Mouse (Mus musculus) limb, embryonic 14.5 days (tissue): ENCODE measurements around the gene Cideb. TPM values are rescaled to one million over a fixed set of nuclear protein-coding genes. Genes with fewer than 3 reads are reported as not detected.

Source experiments
- ATAC-seq: fragments of 200-750 bp; cut with Nextera tagmentation; 2 replicates; pipeline ENCODE4 v1.8.0; 2017; ENCODE audit warnings: low read depth, moderate number of reproducible peaks, moderate TSS enrichment; ENCODE audit not compliant: low FRiP score
- DNase-seq: peaks from one replicate; pipeline ENCODE4 v3.0.0-alpha.2; 2015; ENCODE audit warnings: low spot score
- H3K27ac ChIP-seq: fragments of 300-500 bp; sonication (generic); replicated peaks from 2 replicates; pipeline ENCODE4 v1.5.1; 2014; ENCODE audit warnings: low read depth, mild to moderate bottlenecking, low read length, moderate library complexity, mixed read lengths
- H3K27me3 ChIP-seq: fragments of 300-500 bp; sonication (generic); 2 replicates; pipeline ENCODE4 v1.6.1; 2014; ENCODE audit warnings: low read length, mixed read lengths; ENCODE audit not compliant: control insufficient read depth, insufficient read depth
- H3K36me3 ChIP-seq: fragments of 300-500 bp; sonication (generic); 2 replicates; pipeline ENCODE4 v1.6.1; 2014; ENCODE audit warnings: mild to moderate bottlenecking, low read length, moderate library complexity, mixed read lengths; ENCODE audit not compliant: control insufficient read depth, insufficient read depth
- H3K4me1 ChIP-seq: fragments of 300-500 bp; sonication (generic); 2 replicates; pipeline ENCODE4 v1.6.1; 2014; ENCODE audit warnings: antibody characterized with exemption, low read length, mixed read lengths; ENCODE audit not compliant: control insufficient read depth, insufficient read depth
- H3K4me2 ChIP-seq: fragments of 300-500 bp; sonication (generic); replicated peaks from 2 replicates; pipeline ENCODE4 v1.6.1; 2014; ENCODE audit warnings: low read depth, mild to moderate bottlenecking, low read length, moderate library complexity; ENCODE audit not compliant: severe bottlenecking
- H3K4me3 ChIP-seq: fragments of 300-500 bp; sonication (generic); replicated peaks from 2 replicates; pipeline ENCODE4 v1.5.1; 2014; ENCODE audit warnings: low read length
- H3K9ac ChIP-seq: fragments of 300-500 bp; sonication (generic); 2 replicates; pipeline ENCODE4 v1.6.1; 2014; ENCODE audit warnings: mild to moderate bottlenecking, low read depth, low read length, moderate library complexity; ENCODE audit not compliant: severe bottlenecking
- H3K9me3 ChIP-seq: fragments of 300-500 bp; sonication (generic); 2 replicates; pipeline ENCODE4 v1.6.1; 2016; ENCODE audit warnings: low read length; ENCODE audit not compliant: control insufficient read depth
- POLR2A ChIP-seq: fragments of 200-500 bp; IDR thresholded peaks from 2 replicates; pipeline ENCODE4 v1.8.0; 2012; ENCODE audit warnings: inconsistent platforms, mild to moderate bottlenecking, moderate library complexity, borderline replicate concordance; ENCODE audit not compliant: insufficient read depth, insufficient read length; ENCODE audit errors: extremely low read depth
- WGBS: fragments of 180-500 bp; shearing (Covaris S2); extraction: QIAGEN DNeasy Blood & Tissue Kit; methylation state at CpG from one replicate; pipeline ENCODE4 v1.1.7; 2014; 5-methylcytosine and 5-hydroxymethylcytosine counted together
- polyA plus RNA-seq, 2 experiments: library from polyadenylated mRNA; depleted of rRNA in 1 of 2; stranded (reverse) in 1 of 2; unstranded in 1 of 2; fragments of >200 nt; fragmentation: Nextera tagmentation in 1 of 2; extraction: Ambion mirVana in 1 of 2; gene quantifications; 2 replicates each; pipeline versions ENCODE4 v1.2.1 to v1.2.3; 2012 to 2014

The Cideb gene
- polyA plus RNA-seq, 2 experiments, result 0.41 to 2.1 TPM

DNA sequence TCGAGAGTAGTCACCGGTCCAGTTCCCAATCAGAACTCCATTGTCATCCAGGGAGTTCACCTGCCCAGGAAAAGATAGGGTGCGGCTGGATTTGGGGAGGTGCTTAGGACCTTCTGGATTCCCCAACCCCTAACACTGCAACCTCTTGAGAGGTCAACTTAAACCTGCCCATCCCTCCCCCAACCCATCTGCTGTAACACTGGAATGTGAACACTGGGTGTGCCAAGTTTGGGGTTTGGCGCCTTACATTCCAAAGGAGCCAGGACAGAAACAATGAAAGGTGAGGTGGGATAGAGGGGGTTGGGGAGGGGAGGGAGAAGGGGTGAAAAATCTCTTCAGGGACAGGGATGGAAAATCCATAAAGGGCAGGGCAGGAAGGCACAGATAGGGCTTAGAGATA, 48.7 kb downstream of the Cideb start:
- H3K27me3 ChIP-seq, result peaks cover 6% of the 10 kb centered on the region
- 76% methylated on average over 4 of the region's 4 CpGs for WGBS
- no peak overlapping the region for H3K9ac ChIP-seq
- DNase-seq (no peak), ATAC-seq (no peak)
- H3K4me3 ChIP-seq, result no peak overlapping the region
- no peaks in the 10 kb centered on the region for H3K9me3 ChIP-seq
- H3K4me2 ChIP-seq, result no peak overlapping the region
- H3K4me1 ChIP-seq, result peaks cover 6% of the 10 kb centered on the region; the same call in 1 of the 2 replicates
- no peak for TF ChIP-seq POLR2A
- no peak overlapping the region for H3K27ac ChIP-seq
- H3K36me3 ChIP-seq, result no peaks in the 10 kb centered on the region

DNA sequence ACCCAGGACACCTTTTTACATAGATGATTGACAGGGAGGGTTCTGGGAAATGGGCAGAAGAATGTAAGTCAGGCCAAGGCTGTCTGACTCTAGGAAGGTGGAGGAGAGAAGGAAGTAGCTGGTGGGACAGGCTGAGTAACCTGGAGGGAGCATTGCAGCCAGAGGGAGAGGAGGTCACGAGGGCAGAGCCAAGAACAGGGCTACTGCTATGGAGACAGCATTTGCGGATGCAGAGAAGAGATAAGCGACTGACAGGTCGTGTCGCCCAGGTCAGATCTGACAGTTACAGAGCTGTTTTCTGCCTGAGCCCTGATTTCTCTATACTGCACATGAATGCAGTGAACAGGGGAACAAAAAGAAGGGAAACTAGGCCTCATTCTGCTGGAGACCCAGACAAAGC, 50.9 kb downstream of the Cideb start:
- H3K4me1 ChIP-seq, result no peaks in the 10 kb centered on the region
- H3K4me2 ChIP-seq, result no peak overlapping the region
- H3K4me3 ChIP-seq, result no peak overlapping the region
- H3K36me3 ChIP-seq, result no peaks in the 10 kb centered on the region
- no peak overlapping the region for H3K27ac ChIP-seq
- ATAC-seq, result no peak
- 81% methylated on average over 5 of the region's 5 CpGs for WGBS
- H3K27me3 ChIP-seq, result no peaks in the 10 kb centered on the region; the same call in 1 of the 2 replicates
- no peak for DNase-seq
- no peak for TF ChIP-seq POLR2A
- no peak overlapping the region for H3K9ac ChIP-seq
- no peaks in the 10 kb centered on the region for H3K9me3 ChIP-seq

DNA sequence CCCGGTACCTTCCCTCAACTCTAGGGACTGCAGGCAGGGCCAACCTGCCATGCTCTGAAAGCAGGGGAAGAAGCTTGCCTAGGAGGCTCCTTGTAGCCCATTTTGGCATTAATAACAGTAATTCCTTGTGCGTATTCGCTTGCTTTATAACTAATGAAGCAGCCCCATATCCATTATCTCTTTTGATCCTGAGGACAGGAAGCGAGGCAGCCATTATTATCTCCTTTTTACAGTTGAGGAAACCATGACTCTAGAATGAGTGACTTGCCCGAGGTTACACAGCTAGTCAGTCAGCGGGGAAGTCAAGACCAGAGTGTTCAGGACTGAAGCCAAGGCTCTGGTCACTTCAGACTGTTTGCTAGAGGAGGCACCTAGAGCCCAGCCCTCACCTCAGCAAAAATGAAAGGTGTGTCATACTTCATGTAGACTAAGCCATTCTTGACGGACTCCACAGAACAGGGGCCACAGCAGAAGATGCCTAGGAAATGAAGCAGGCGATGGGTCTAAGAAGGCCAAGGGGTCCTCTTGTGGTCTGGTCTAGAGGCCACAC, 52.1 kb downstream of the Cideb start:
- ATAC-seq (no peak), DNase-seq (no peak)
- WGBS, result 91% methylated on average over 8 of the region's 8 CpGs
- no peaks in the 10 kb centered on the region for H3K27me3 ChIP-seq
- H3K4me1 ChIP-seq, result no peaks in the 10 kb centered on the region
- no peak overlapping the region for H3K9ac ChIP-seq
- H3K27ac ChIP-seq, result no peak overlapping the region
- no peak overlapping the region for H3K4me2 ChIP-seq
- H3K36me3 ChIP-seq, result no peaks in the 10 kb centered on the region
- H3K4me3 ChIP-seq, result no peak overlapping the region
- H3K9me3 ChIP-seq, result no peaks in the 10 kb centered on the region
- TF ChIP-seq POLR2A, result no peak

Other genes with a start within 250 kb of the Cideb start
Only the 30 nearest of the 35 such genes appear.
- 30.9 and 43.0 TPM in 2 replicates for gene Fitm1, start 182.8 kb downstream of the Cideb start, polyA plus RNA-seq (2012; rRNA removed)
- gene Fitm1, start 182.8 kb downstream of the Cideb start, polyA plus RNA-seq (2014; fragmentation: Nextera tagmentation; extraction: Ambion mirVana), result 19.1 and 26.9 TPM in 2 replicates
- 66.8 and 77.6 TPM in 2 replicates for gene Psme1, start 180.3 kb downstream of the Cideb start, polyA plus RNA-seq (2012; rRNA removed)
- gene Psme1, start 180.3 kb downstream of the Cideb start, polyA plus RNA-seq (2014; fragmentation: Nextera tagmentation; extraction: Ambion mirVana), result 147 and 154 TPM in 2 replicates
- 6.6 and 6.9 TPM in 2 replicates for gene Emc9, start 173.2 kb downstream of the Cideb start, polyA plus RNA-seq (2012; rRNA removed)
- gene Emc9, start 173.2 kb downstream of the Cideb start, polyA plus RNA-seq (2014; fragmentation: Nextera tagmentation; extraction: Ambion mirVana), result 6.5 and 7.0 TPM in 2 replicates
- 75.8 and 78.5 TPM in 2 replicates for gene Psme2, start 167.3 kb downstream of the Cideb start, polyA plus RNA-seq (2012; rRNA removed)
- gene Psme2, start 167.3 kb downstream of the Cideb start, polyA plus RNA-seq (2014; fragmentation: Nextera tagmentation; extraction: Ambion mirVana), result 239 and 245 TPM in 2 replicates
- gene Rnf31, start 166.8 kb downstream of the Cideb start, polyA plus RNA-seq (2012; rRNA removed), result 23.0 and 34.1 TPM in 2 replicates
- 13.1 and 18.1 TPM in 2 replicates for gene Rnf31, start 166.8 kb downstream of the Cideb start, polyA plus RNA-seq (2014; fragmentation: Nextera tagmentation; extraction: Ambion mirVana)
- 21.0 and 26.4 TPM in 2 replicates for gene Irf9, start 154.9 kb downstream of the Cideb start, polyA plus RNA-seq (2012; rRNA removed)
- 9.8 and 11.3 TPM in 2 replicates for gene Irf9, start 154.9 kb downstream of the Cideb start, polyA plus RNA-seq (2014; fragmentation: Nextera tagmentation; extraction: Ambion mirVana)
- 8.9 and 9.6 TPM in 2 replicates for gene Rec8, start 140.4 kb downstream of the Cideb start, polyA plus RNA-seq (2012; rRNA removed)
- 2.4 and 2.8 TPM in 2 replicates for gene Rec8, start 140.4 kb downstream of the Cideb start, polyA plus RNA-seq (2014; fragmentation: Nextera tagmentation; extraction: Ambion mirVana)
- 185 and 239 TPM in 2 replicates for gene Ipo4, start 122.5 kb downstream of the Cideb start, polyA plus RNA-seq (2012; rRNA removed)
- 131 and 133 TPM in 2 replicates for gene Ipo4, start 122.5 kb downstream of the Cideb start, polyA plus RNA-seq (2014; fragmentation: Nextera tagmentation; extraction: Ambion mirVana)
- 6.8 and 12.2 TPM in 2 replicates for gene Gm49378, start 120.6 kb downstream of the Cideb start, polyA plus RNA-seq (2012; rRNA removed)
- 1.5 and 3.7 TPM in 2 replicates for gene Gm49378, start 120.6 kb downstream of the Cideb start, polyA plus RNA-seq (2014; fragmentation: Nextera tagmentation; extraction: Ambion mirVana)
- 92.3 and 128 TPM in 2 replicates for gene Tm9sf1, start 114.7 kb downstream of the Cideb start, polyA plus RNA-seq (2012; rRNA removed)
- gene Tm9sf1, start 114.7 kb downstream of the Cideb start, polyA plus RNA-seq (2014; fragmentation: Nextera tagmentation; extraction: Ambion mirVana), result 111 and 116 TPM in 2 replicates
- 2.9 and 3.3 TPM in 2 replicates for gene Tssk4, start 108.3 kb downstream of the Cideb start, polyA plus RNA-seq (2012; rRNA removed)
- 1.2 and 1.4 TPM in 2 replicates for gene Tssk4, start 108.3 kb downstream of the Cideb start, polyA plus RNA-seq (2014; fragmentation: Nextera tagmentation; extraction: Ambion mirVana)
- 47.4 and 49.7 TPM in 2 replicates for gene Mdp1, start 98.0 kb downstream of the Cideb start, polyA plus RNA-seq (2012; rRNA removed)
- 53.7 and 59.1 TPM in 2 replicates for gene Mdp1, start 98.0 kb downstream of the Cideb start, polyA plus RNA-seq (2014; fragmentation: Nextera tagmentation; extraction: Ambion mirVana)
- 51.1 and 53.6 TPM in 2 replicates for gene Gmpr2, start 86.5 kb downstream of the Cideb start, polyA plus RNA-seq (2012; rRNA removed)
- gene Gmpr2, start 86.5 kb downstream of the Cideb start, polyA plus RNA-seq (2014; fragmentation: Nextera tagmentation; extraction: Ambion mirVana), result 53.1 and 68.5 TPM in 2 replicates
- gene Nedd8, start 86.3 kb downstream of the Cideb start, polyA plus RNA-seq (2012; rRNA removed), result 347 and 416 TPM in 2 replicates
- 567 and 583 TPM in 2 replicates for gene Nedd8, start 86.3 kb downstream of the Cideb start, polyA plus RNA-seq (2014; fragmentation: Nextera tagmentation; extraction: Ambion mirVana)
- 35.9 and 38.4 TPM in 2 replicates for gene Tinf2, start 76.6 kb downstream of the Cideb start, polyA plus RNA-seq (2012; rRNA removed)
- gene Tinf2, start 76.6 kb downstream of the Cideb start, polyA plus RNA-seq (2014; fragmentation: Nextera tagmentation; extraction: Ambion mirVana), result 34.2 and 40.1 TPM in 2 replicates
- 15.0 and 17.7 TPM in 2 replicates for gene Tgm1, start 44.5 kb downstream of the Cideb start, polyA plus RNA-seq (2012; rRNA removed)
- gene Tgm1, start 44.5 kb downstream of the Cideb start, polyA plus RNA-seq (2014; fragmentation: Nextera tagmentation; extraction: Ambion mirVana), result 17.0 and 21.2 TPM in 2 replicates
- 41.7 and 53.5 TPM in 2 replicates for gene Rabggta, start 36.2 kb downstream of the Cideb start, polyA plus RNA-seq (2012; rRNA removed)
- 20.4 and 23.0 TPM in 2 replicates for gene Rabggta, start 36.2 kb downstream of the Cideb start, polyA plus RNA-seq (2014; fragmentation: Nextera tagmentation; extraction: Ambion mirVana)
- 88.3 and 109 TPM in 2 replicates for gene Dhrs1, start 12.8 kb downstream of the Cideb start, polyA plus RNA-seq (2012; rRNA removed)
- gene Dhrs1, start 12.8 kb downstream of the Cideb start, polyA plus RNA-seq (2014; fragmentation: Nextera tagmentation; extraction: Ambion mirVana), result 82.0 and 89.7 TPM in 2 replicates
- 23.5 and 30.5 TPM in 2 replicates for gene Nop9, start 12.8 kb downstream of the Cideb start, polyA plus RNA-seq (2012; rRNA removed)
- 37.6 and 38.1 TPM in 2 replicates for gene Nop9, start 12.8 kb downstream of the Cideb start, polyA plus RNA-seq (2014; fragmentation: Nextera tagmentation; extraction: Ambion mirVana)
- 0.44 and 0.65 TPM in 2 replicates for gene Ltb4r2, start 3.0 kb upstream of the Cideb start, polyA plus RNA-seq (2012; rRNA removed)
- gene Ltb4r2, start 3.0 kb upstream of the Cideb start, polyA plus RNA-seq (2014; fragmentation: Nextera tagmentation; extraction: Ambion mirVana), result 0.61 and 0.74 TPM in 2 replicates
- 1.1 and 1.2 TPM in 2 replicates for gene Ltb4r1, start 7.5 kb upstream of the Cideb start, polyA plus RNA-seq (2012; rRNA removed)
- gene Ltb4r1, start 7.5 kb upstream of the Cideb start, polyA plus RNA-seq (2014; fragmentation: Nextera tagmentation; extraction: Ambion mirVana), result 0.33 and 0.78 TPM in 2 replicates
- gene Adcy4, start 25.6 kb upstream of the Cideb start, polyA plus RNA-seq (2012; rRNA removed), result 32.4 and 35.0 TPM in 2 replicates
- 16.8 and 17.8 TPM in 2 replicates for gene Adcy4, start 25.6 kb upstream of the Cideb start, polyA plus RNA-seq (2014; fragmentation: Nextera tagmentation; extraction: Ambion mirVana)
- 35.9 and 41.4 TPM in 2 replicates for gene Ripk3, start 30.4 kb upstream of the Cideb start, polyA plus RNA-seq (2012; rRNA removed)
- 30.5 and 37.6 TPM in 2 replicates for gene Ripk3, start 30.4 kb upstream of the Cideb start, polyA plus RNA-seq (2014; fragmentation: Nextera tagmentation; extraction: Ambion mirVana)
- gene Nfatc4, start 64.7 kb upstream of the Cideb start, polyA plus RNA-seq (2012; rRNA removed), result 171 and 233 TPM in 2 replicates
- 83.5 and 114 TPM in 2 replicates for gene Nfatc4, start 64.7 kb upstream of the Cideb start, polyA plus RNA-seq (2014; fragmentation: Nextera tagmentation; extraction: Ambion mirVana)
- 41.0 and 49.5 TPM in 2 replicates for gene Nynrin, start 95.6 kb upstream of the Cideb start, polyA plus RNA-seq (2012; rRNA removed)
- gene Nynrin, start 95.6 kb upstream of the Cideb start, polyA plus RNA-seq (2014; fragmentation: Nextera tagmentation; extraction: Ambion mirVana), result 20.6 and 23.6 TPM in 2 replicates
- 1.0 and 1.3 TPM in 2 replicates for gene Cbln3, start 125.9 kb upstream of the Cideb start, polyA plus RNA-seq (2012; rRNA removed)
- 0.25 and 0.54 TPM in 2 replicates for gene Cbln3, start 125.9 kb upstream of the Cideb start, polyA plus RNA-seq (2014; fragmentation: Nextera tagmentation; extraction: Ambion mirVana)
- gene Khnyn, start 126.5 kb upstream of the Cideb start, polyA plus RNA-seq (2012; rRNA removed), result 28.3 and 29.5 TPM in 2 replicates
- 10.2 and 12.2 TPM in 2 replicates for gene Khnyn, start 126.5 kb upstream of the Cideb start, polyA plus RNA-seq (2014; fragmentation: Nextera tagmentation; extraction: Ambion mirVana)
- 80.2 and 84.4 TPM in 2 replicates for gene Sdr39u1, start 141.8 kb upstream of the Cideb start, polyA plus RNA-seq (2012; rRNA removed)
- gene Sdr39u1, start 141.8 kb upstream of the Cideb start, polyA plus RNA-seq (2014; fragmentation: Nextera tagmentation; extraction: Ambion mirVana), result 81.0 and 91.6 TPM in 2 replicates
- gene Cma1, start 186.2 kb upstream of the Cideb start, polyA plus RNA-seq (2012; rRNA removed), result 65.4 and 75.4 TPM in 2 replicates
- gene Cma1, start 186.2 kb upstream of the Cideb start, polyA plus RNA-seq (2014; fragmentation: Nextera tagmentation; extraction: Ambion mirVana), result 127 and 211 TPM in 2 replicates
- 0.39 TPM in 1 of 2 replicates, not detected in the other for gene Cma2, start 192.5 kb upstream of the Cideb start, polyA plus RNA-seq (2012; rRNA removed)
- gene Cma2, start 192.5 kb upstream of the Cideb start, polyA plus RNA-seq (2014; fragmentation: Nextera tagmentation; extraction: Ambion mirVana), result 0.23 and 0.50 TPM in 2 replicates